Mouse (Mus musculus) stomach, postnatal 0 days (tissue): ENCODE measurements around the gene Msh3.

Source experiments
- CTCF ChIP-seq: IDR thresholded peaks from 2 replicates; pipeline ENCODE4 v1.5.1; 2016; ENCODE audit warnings: antibody characterized with exemption, low read depth, mild to moderate bottlenecking, moderate library complexity
- EP300 ChIP-seq: optimal IDR thresholded peaks from 2 replicates; pipeline ENCODE3; 2016; ENCODE audit warnings: antibody characterized with exemption

DNA sequence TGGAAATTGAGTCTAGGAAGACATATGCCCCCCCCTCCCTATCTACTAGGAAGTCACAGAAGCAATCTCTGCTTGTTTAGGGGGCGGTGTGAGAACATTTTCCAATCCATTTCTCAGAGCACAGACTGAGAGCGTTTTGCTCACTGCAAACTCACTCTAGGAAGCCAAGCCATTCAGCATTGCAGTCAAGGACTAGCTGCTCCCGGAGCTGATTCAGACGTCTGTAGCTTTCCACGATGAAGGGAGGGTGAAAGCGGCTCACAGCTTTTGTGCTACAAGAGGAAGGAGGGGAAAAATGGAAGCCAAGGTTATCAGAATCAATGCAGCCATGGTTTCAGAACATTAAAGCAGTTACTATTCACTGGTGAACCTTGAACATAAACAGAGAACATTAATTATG, 91.2 kb downstream of the Msh3 start:
- TF ChIP-seq CTCF (no peak), EP300 (no peak)
